Mouse (Mus musculus): ENCODE results near the gene Uts2r. TPM values are rescaled to one million over a fixed set of nuclear protein-coding genes. Genes with fewer than 3 reads are reported as not detected.
A peak's percentile ranks its signal among the peaks of the same experiment; 100 is the strongest.

Uts2r gene
- polyA plus RNA-seq, 1 experiment from 2014 or later = 0.09 TPM

DNA sequence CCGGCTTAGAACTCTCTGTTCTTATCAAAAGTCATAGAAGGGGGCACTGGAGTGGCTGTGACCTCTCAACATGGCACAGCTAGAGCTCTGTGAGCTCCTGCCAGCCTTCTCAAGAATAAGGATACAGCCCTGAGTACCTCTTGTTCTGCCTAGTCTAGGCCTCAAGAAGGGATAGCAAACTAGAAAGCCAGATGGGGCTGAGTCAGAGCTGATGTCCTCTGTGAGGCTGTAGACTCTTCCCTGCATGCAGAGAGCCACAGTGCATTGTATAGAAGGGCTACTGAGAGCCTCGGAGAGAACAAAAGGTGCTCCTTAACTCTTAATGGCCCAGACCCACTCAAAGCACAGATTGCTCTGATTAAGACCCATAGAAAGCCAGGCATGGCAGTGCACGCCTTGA is 14.2 kb downstream of the Uts2r start:
- H3K27me3 ChIP-seq = no peaks in the 10 kb centered on the region
- no peak overlapping the region for H3K4me3 ChIP-seq
- H3K4me1 ChIP-seq = peaks cover 20% of the 10 kb centered on the region
- no peak overlapping the region for H3K27ac ChIP-seq
- no peaks in the 10 kb centered on the region for H3K36me3 ChIP-seq (ENCODE audit: poor library complexity, severe bottlenecking)
- H3K9me3 ChIP-seq (replicated peaks) = no peaks in the 10 kb centered on the region
- 36% methylated on average over 3 of the region's 3 CpGs for WGBS
- no peak for ATAC-seq
- no peak overlapping the region for H3K4me2 ChIP-seq
- H3K9ac ChIP-seq = no peak overlapping the region

DNA sequence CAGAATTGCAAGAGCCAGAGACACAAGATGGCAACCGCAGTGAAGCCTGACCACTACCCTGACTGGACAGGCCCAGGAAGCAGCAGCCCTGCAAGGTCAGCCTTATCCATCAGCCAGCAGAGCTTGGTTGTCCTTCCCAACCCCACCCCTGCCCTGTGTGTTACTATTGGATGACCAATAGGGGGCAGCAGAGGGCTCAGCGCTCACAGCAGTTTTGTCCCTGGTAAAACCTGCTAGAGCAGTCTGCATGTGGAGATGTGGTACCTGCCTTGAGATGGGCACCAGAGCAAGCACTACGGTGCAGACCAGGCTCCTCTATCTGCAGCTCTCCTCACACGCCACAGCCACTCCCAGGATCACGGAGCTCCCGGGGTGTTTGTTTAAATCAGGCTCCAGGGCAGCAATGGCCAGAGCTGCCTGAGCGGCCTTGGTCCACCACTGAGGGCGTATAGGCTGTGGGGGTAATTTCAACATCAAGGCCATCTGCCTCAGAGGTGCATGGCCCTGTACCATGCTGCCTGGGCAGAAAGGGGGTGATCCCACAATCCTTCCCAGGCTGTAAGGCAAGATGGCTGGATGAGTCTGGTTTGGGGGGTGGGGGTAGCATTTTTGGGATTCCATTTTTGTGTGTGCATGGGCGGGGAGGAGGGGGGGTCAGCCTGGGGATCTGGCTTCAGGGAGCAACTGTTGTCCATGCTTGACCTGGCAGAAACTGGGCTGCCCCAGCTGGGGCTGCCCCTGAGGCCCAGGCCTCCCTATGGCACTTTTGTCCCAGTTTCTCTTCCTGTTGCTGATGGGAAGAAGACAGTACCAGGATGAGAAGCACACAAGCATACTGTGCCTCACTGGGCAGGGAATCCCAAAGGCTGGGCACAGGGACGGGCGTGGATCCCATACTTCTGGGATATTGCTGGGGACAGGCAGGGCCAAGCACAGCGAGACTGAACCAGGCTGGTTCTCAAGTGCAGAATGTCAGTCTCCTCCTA is 16.5 kb downstream of the Uts2r start:
- ATAC-seq = 0 out of 2 replicates have a peak, but pooled peaks have one; percentile 36
- WGBS = 58% methylated on average over 12 of the region's 12 CpGs

DNA sequence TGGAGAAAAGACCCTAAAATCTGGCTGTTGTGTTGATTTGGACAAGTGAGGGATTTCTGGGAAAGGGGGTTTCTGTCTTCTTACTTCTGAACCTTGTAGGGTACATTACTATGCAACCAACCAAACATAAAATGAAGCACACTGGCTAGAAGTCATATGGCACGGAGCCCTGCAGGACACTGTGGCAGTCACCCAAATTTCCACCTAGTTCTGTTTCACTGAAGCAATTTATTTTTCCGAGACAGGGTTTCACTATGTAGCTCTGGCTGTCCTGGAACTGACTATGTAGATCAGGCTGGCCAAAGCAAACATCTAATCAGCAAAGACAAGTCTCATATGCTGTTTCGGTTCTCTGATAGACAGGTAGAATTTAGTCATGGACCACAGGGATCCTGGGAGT is 29.6 kb downstream of the Uts2r start:
- Histone ChIP-seq H3K9me3 (replicated peaks) (no peaks in the 10 kb centered on the region), H3K27ac (no peak overlapping the region), H3K4me2 (no peak overlapping the region), H3K4me1 (no peaks in the 10 kb centered on the region), H3K27me3 (no peaks in the 10 kb centered on the region), H3K36me3 (ENCODE audit: poor library complexity, severe bottlenecking) (peaks cover 12% of the 10 kb centered on the region; the same call in 1 of the 2 replicates), H3K4me3 (no peak overlapping the region), H3K9ac (no peak overlapping the region)
- no peak for ATAC-seq
- 95% methylated on average over 3 of the region's 3 CpGs for WGBS

More for the DNA sequence above, 16.5 kb downstream of the Uts2r start:
- no peak overlapping the region for H3K27ac ChIP-seq
- H3K9me3 ChIP-seq (replicated peaks) = no peaks in the 10 kb centered on the region
- H3K4me1 ChIP-seq = peaks cover 20% of the 10 kb centered on the region
- H3K36me3 ChIP-seq (ENCODE audit: poor library complexity, severe bottlenecking) = peaks cover 8% of the 10 kb centered on the region; the same call in 1 of the 2 replicates
- no peak overlapping the region for H3K9ac ChIP-seq
- no peak overlapping the region for H3K4me2 ChIP-seq
- H3K27me3 ChIP-seq = no peaks in the 10 kb centered on the region
- no peak overlapping the region for H3K4me3 ChIP-seq

DNA sequence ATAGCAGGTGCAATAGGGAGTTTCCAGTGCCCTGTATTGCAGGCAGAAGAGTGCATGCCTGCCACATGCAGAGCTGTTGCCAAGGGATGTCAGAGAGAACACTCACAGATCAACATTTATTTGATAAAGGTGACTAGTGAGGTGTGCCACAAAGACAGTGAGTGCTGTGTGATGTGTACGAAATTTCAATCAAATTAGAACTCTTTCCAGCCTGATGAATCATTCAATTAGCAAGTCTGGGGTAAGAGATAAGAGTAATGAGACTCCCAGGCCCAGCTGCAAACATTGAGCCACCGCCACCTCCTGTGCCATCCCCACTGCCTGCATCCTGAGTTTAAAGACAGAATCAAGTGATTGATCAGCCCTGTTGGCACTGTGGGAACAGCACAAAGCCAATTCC is 32.7 kb downstream of the Uts2r start:
- Histone ChIP-seq H3K9me3 (replicated peaks) (no peaks in the 10 kb centered on the region), H3K4me3 (no peak overlapping the region), H3K4me1 (no peaks in the 10 kb centered on the region), H3K4me2 (no peak overlapping the region), H3K9ac (no peak overlapping the region), H3K27ac (no peak overlapping the region), H3K36me3 (ENCODE audit: poor library complexity, severe bottlenecking) (0 out of 2 replicates have a peak, but pooled peaks cover 14% of the 10 kb centered on the region), H3K27me3 (no peaks in the 10 kb centered on the region)
- ATAC-seq = no peak
- WGBS = 74% methylated on average over 2 of the region's 2 CpGs

DNA sequence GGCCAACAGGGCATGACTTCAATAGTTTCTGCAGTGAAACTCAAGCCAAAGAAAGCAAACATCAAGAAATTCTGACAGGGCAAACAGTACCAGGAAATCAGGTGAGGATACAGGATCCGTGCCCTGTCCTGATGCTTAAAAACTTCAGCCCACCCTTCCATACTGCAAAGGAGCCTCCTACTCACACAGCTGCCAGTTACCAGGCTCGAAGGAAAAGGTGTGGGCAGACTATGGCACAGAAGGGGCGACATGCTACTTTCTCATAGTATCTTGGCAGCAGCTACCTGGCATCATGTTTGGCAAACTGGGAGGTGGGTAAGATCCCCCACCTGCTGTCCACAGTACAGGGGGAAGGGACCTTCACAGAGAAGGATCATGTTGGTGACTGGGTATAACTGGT is 33.3 kb downstream of the Uts2r start:
- 91% methylated on average over 3 of the region's 3 CpGs for WGBS
- Histone ChIP-seq H3K4me1 (no peaks in the 10 kb centered on the region), H3K27me3 (no peaks in the 10 kb centered on the region), H3K36me3 (ENCODE audit: poor library complexity, severe bottlenecking) (0 out of 2 replicates have a peak, but pooled peaks cover 14% of the 10 kb centered on the region), H3K4me2 (no peak overlapping the region), H3K9me3 (replicated peaks) (no peaks in the 10 kb centered on the region), H3K4me3 (no peak overlapping the region), H3K9ac (no peak overlapping the region), H3K27ac (no peak overlapping the region)
- ATAC-seq = no peak

DNA sequence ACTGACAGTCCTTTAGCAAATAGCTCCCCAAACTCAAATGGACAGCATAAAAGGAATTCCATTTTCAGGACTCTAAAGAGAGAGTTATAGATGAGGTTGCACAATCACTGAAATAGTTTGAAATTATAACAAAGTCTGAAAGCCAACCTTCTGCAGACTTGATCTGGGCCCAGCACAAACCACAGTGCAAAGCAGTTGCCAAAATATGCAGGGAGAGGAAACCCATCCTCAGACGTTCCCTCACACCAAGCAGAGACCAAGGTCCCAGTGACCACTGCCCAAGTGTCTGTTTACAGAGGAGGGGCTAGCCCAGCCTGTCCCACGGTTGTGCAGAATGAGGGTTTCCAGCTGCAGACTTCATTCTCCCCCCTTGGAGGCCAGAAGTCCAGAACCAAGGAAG is 38.6 kb downstream of the Uts2r start:
- 81% methylated on average over 2 of the region's 2 CpGs for WGBS
- no peak for ATAC-seq
- no peaks in the 10 kb centered on the region for H3K27me3 ChIP-seq
- H3K9me3 ChIP-seq (replicated peaks) = no peaks in the 10 kb centered on the region
- H3K4me2 ChIP-seq = no peak overlapping the region
- peaks cover 7% of the 10 kb centered on the region; the same call in 1 of the 2 replicates for H3K36me3 ChIP-seq (ENCODE audit: poor library complexity, severe bottlenecking)
- H3K4me3 ChIP-seq = no peak overlapping the region
- H3K9ac ChIP-seq = no peak overlapping the region
- peaks cover 5% of the 10 kb centered on the region; the same call in 1 of the 2 replicates for H3K4me1 ChIP-seq
- no peak overlapping the region for H3K27ac ChIP-seq

DNA sequence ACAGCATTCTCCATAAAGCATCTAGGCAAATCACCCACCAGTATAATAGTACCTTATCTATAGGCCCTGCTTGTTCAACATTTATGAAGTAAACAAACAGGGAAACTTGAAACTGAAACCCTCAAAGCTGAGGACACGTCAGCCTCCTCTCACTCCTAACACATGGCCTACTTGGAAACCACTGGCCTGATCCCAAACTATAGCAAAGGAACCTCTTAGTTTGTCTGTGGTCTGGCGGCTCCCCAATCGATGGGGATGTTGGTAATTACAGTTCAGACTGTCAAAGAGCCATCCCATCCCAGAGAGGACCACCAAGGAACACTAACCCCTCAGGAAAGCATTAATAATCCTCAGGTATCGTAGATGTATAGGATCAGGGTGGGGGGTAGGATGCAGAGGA is 39.8 kb downstream of the Uts2r start:
- Histone ChIP-seq H3K27ac (no peak overlapping the region), H3K9me3 (replicated peaks) (no peaks in the 10 kb centered on the region), H3K4me1 (peaks cover 11% of the 10 kb centered on the region), H3K27me3 (no peaks in the 10 kb centered on the region), H3K4me2 (no peak overlapping the region), H3K9ac (no peak overlapping the region), H3K4me3 (no peak overlapping the region), H3K36me3 (ENCODE audit: poor library complexity, severe bottlenecking) (peaks cover 7% of the 10 kb centered on the region; the same call in 1 of the 2 replicates)
- no peak for ATAC-seq
- WGBS = 69% methylated on average over 4 of the region's 4 CpGs

DNA sequence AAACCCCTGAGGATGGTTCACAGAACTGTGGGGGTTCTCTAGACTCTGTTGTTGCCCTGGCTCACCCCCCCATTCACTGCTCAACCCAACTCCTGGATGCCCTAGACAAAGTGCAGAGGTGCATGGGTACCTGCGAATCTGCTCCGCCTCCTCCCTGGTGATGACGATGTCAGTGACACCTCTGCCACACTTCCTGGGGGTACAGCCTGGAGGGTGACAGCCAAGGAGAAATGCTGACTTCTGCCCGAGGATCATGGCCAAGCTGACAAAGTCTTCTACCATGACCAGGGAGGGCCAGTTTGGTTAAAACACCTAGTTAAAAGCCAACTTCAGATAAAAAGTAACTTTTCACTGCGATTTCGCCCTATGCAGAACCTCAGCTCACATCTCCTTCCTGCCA is 40.7 kb downstream of the Uts2r start:
- ATAC-seq = no peak
- Histone ChIP-seq H3K27ac (no peak overlapping the region), H3K4me3 (no peak overlapping the region), H3K4me2 (no peak overlapping the region), H3K9me3 (replicated peaks) (no peaks in the 10 kb centered on the region), H3K27me3 (no peaks in the 10 kb centered on the region), H3K9ac (no peak overlapping the region), H3K4me1 (peaks cover 17% of the 10 kb centered on the region), H3K36me3 (ENCODE audit: poor library complexity, severe bottlenecking) (peaks cover 7% of the 10 kb centered on the region; the same call in 1 of the 2 replicates)
- 91% methylated on average over 6 of the region's 6 CpGs for WGBS

DNA sequence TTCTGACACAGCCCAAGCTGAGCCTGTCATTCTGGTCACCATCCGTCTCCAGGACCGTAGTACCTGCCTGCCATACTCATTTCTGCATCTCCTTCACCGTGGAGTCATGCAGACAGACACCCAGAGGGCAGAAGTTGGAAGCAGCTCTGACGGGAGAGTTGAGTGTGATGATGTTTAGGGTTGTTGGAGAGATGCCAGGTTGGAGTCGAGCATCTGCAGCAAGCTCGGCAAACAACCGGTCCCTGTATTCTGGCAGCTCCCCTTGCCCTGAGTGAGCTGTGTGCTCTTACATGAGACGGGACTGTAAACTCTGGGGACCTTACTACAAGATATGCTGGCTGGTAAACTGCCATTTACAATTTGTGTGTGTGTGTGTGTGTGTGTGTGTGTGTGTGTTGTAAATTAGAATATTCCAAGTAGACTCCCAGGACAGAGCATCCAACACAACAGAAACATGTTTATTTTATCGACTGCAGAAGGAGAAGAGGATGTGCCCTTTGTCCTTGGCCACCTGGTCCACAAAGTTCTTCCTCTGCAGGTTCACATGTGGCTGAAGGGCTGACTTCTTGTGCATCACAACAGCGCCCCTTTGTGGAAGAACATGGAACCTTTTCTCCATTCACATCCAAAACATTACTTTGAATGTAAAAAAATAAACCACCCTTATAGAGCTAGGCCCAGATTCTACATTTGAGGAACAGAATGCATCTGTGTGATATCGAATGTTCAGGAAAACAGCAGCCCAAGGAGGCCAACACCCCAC is 41.5 kb downstream of the Uts2r start:
- no peak for ATAC-seq
- Histone ChIP-seq H3K4me2 (no peak overlapping the region), H3K27me3 (no peaks in the 10 kb centered on the region), H3K4me3 (no peak overlapping the region), H3K4me1 (peaks cover 17% of the 10 kb centered on the region), H3K9ac (no peak overlapping the region), H3K36me3 (ENCODE audit: poor library complexity, severe bottlenecking) (no peaks in the 10 kb centered on the region; the same call in 1 of the 2 replicates), H3K9me3 (replicated peaks) (no peaks in the 10 kb centered on the region), H3K27ac (no peak overlapping the region)
- 54% methylated on average over 11 of the region's 11 CpGs for WGBS

DNA sequence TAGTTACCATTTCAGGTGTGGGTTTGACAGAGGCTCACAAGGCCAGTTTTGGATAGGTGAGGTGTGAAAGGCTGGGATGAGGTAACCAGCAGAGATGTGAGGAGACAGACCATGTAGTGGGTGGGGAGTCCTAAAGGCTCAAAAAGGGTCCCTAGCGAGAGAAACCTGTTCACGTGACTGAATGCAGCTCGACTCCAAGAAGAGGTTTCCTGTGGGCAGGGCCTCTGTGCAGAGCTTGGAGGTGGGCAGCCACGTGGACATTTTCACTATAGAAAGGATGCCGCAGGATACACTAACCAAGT is 43.7 kb downstream of the Uts2r start:
- ATAC-seq = no peak
- Histone ChIP-seq H3K4me2 (peak overlapping the region; percentile 81), H3K9ac (peak overlapping the region; percentile 81), H3K4me1 (peaks cover 17% of the 10 kb centered on the region), H3K27me3 (no peaks in the 10 kb centered on the region), H3K36me3 (ENCODE audit: poor library complexity, severe bottlenecking) (peaks cover 13% of the 10 kb centered on the region; the same call in 1 of the 2 replicates), H3K4me3 (peak overlapping the region; percentile 74), H3K9me3 (replicated peaks) (no peaks in the 10 kb centered on the region), H3K27ac (peak overlapping the region; percentile 87; the same call in 1 of the 2 replicates)
- WGBS = 0% methylated on average over 5 of the region's 5 CpGs

DNA sequence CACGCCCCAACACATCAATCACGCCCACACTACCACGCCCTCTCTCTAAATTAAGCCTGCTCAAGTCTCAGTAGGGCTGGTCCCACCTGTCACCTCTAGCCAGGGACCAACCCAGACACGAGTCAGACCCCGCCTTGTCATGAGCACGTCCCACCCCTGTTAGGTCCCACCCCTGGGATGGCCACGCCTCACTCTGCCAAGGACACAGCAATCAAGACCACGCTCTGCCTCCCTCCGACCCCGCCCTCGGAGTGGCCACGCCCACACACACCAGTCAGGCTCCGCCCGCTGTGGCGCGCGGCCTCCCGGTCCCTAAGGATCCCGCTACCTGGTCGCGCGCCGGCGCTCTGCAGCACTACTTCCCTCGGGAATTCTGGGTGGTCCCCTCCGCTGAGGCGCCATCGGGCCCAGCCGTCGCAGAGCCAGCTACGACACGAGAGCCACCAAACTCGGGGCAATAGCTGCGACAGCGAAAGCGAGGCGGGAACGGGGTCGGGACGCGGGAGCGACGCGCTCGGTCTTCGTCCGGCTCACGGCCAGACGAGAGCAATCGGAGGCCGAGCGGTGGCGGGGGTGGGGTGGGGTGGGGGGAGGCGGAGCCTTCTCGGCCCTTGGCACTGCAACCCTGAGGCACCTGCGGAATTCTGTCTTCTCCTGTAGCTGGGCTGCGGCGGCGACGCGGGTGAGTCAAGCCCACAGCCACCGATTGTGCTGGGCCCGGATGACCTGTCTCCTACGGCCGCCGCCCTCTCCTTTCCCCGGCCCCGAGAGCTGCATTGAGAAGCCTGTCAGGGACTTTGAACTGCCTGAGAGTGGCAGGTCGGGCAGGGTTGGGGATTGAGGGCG is 44.3 kb downstream of the Uts2r start, which contains the start of the genes Hexdc and Ogfod3:
Gene Hexdc (plus strand): TSS at position 273 of the 846 bp plus-strand sequence.
Gene Ogfod3 (minus strand): TSS at position 551 of the 846 bp plus-strand sequence.
- H3K27me3 ChIP-seq = no peaks in the 10 kb centered on the region
- peak within 1 kb of the TSS; percentile 74 for H3K4me3 ChIP-seq
- H3K9ac ChIP-seq = peak within 1 kb of the TSS; percentile 81
- no peaks in the 10 kb centered on the region for H3K9me3 ChIP-seq (replicated peaks)
- peaks cover 17% of the 10 kb centered on the region; the same call in 1 of the 2 replicates for H3K36me3 ChIP-seq (ENCODE audit: poor library complexity, severe bottlenecking)
- ATAC-seq = peak; percentile 98
- peak within 1 kb of the TSS; percentile 81 for H3K4me2 ChIP-seq
- H3K27ac ChIP-seq = peak within 1 kb of the TSS; percentile 87
- WGBS = under 1% methylated on average over 64 of the region's 70 CpGs
- peaks cover 17% of the 10 kb centered on the region for H3K4me1 ChIP-seq

Data from forebrain, embryonic 13.5 days (tissue).